Comparison of ENCODE assay signal across 8 mouse cellular contexts in the genomic region with DNA sequence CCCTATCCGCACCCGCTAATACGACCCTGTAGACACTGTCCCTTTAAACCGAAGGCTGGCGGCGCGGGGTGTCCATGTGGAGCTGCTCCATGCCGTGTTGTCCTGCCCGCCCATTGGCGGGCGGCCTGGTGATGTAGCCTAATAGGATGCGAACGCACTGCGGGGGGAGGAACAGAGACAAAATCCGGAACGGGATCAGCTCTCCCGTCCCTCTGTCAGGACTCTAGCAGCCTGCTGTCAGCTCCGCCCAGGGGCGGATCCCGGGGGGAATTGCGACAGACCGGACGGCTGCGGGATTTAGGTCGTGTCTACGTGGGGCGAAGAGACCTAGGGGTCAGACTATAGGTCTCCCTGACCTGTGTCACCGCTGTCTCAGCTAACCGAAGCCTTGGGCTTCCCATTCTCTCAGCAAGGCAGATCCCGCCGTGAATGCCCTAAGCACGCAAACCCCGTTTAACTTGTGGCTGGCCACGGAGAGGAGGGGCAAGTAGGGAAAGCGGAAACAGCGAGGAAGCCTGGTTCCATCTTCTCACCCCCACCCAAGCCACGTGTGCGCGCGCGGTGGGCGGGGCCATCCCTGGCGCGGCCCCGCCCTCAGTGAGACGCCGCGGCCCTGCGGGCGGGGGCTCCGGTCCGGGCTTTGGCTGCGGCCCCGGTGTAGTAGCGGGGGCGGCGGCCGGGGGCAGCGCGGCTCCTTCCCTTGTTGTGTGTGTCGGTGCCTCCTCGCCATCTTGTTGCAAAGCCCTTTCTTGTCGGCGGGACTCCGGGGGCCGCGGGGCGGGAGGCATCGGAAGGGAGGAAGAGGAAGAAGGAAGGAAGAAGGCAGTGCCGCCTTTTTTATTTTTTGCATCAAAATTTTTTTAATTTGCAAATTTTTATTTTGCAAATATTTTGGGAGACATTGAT. TPM values are rescaled to one million over a fixed set of nuclear protein-coding genes. Genes with fewer than 3 reads are reported as not detected.
DNase-seq lines count a peak whose midpoint lies in the region; ATAC-seq and TF ChIP-seq lines count a peak whose summit lies in the region.

A gene (plus strand): TSS at position 665 of the 906 bp plus-strand sequence.

- H3K4me2 ChIP-seq in embryonic facial prominence, embryonic 13.5 days: peak within 1 kb of the TSS; percentile 88
- H3K4me2 ChIP-seq in limb, embryonic 12.5 days: peak within 1 kb of the TSS; percentile 83
- H3K4me2 ChIP-seq in midbrain, embryonic 15.5 days: peak within 1 kb of the TSS; percentile 87

- TF ChIP-seq POLR2A in kidney, adult 2 months (IDR thresholded peaks at IDR 0.05; ENCODE audit: low read depth, low read length): no peak
- peak; percentile 32 for TF ChIP-seq POLR2A in spleen, adult 2 months (IDR thresholded peaks at IDR 0.05; ENCODE audit: low read depth, low read length)

- peak; percentile 100 for DNase-seq in 3134 (ENCODE audit: extremely low read depth, insufficient read length, low spot score)
- DNase-seq in adrenal gland, postnatal 36 days: peak; percentile 99
- peak; percentile 99 to 100 for DNase-seq in heart, adult 18-20 months
- DNase-seq in kidney, adult 2 months: peak; percentile 100
- peak; percentile 89 to 95 for DNase-seq in spleen, adult 2 months (ENCODE audit: low read depth in 1 of 2, low spot score in 2 of 2)

- TF ChIP-seq CTCF in kidney, adult 2 months (conservative IDR thresholded peaks at IDR 0.05; ENCODE audit: insufficient read depth, insufficient read length, low read depth, low read length): no peak
- TF ChIP-seq CTCF in spleen, adult 2 months (IDR thresholded peaks at IDR 0.05; ENCODE audit: extremely low read depth, insufficient read depth, insufficient read length, insufficient replicate concordance): no peak

- H3K27ac ChIP-seq in embryonic facial prominence, embryonic 13.5 days: peak within 1 kb of the TSS; percentile 97
- H3K27ac ChIP-seq in kidney, adult 2 months (ENCODE audit: insufficient read depth, low read depth, low read length): peak within 1 kb of the TSS; percentile 98
- peak within 1 kb of the TSS; percentile 88 for H3K27ac ChIP-seq in limb, embryonic 12.5 days
- H3K27ac ChIP-seq in midbrain, embryonic 15.5 days: peak within 1 kb of the TSS; percentile 96
- peak within 1 kb of the TSS; percentile 98 for H3K27ac ChIP-seq in spleen, adult 2 months (ENCODE audit: insufficient read depth, low read length)

- no peaks in the 10 kb centered on the region for H3K9me3 ChIP-seq in embryonic facial prominence, embryonic 13.5 days
- H3K9me3 ChIP-seq in limb, embryonic 12.5 days: no peaks in the 10 kb centered on the region
- no peaks in the 10 kb centered on the region for H3K9me3 ChIP-seq in midbrain, embryonic 15.5 days

- H3K9ac ChIP-seq in embryonic facial prominence, embryonic 13.5 days: peak within 1 kb of the TSS; percentile 92
- H3K9ac ChIP-seq in limb, embryonic 12.5 days (replicated peaks): peak within 1 kb of the TSS; percentile 74
- peak within 1 kb of the TSS; percentile 87 for H3K9ac ChIP-seq in midbrain, embryonic 15.5 days

- H3K36me3 ChIP-seq in embryonic facial prominence, embryonic 13.5 days: no peaks in the 10 kb centered on the region
- H3K36me3 ChIP-seq in kidney, adult 2 months (ENCODE audit: control insufficient read depth, insufficient read depth, low read length): no peaks in the 10 kb centered on the region
- H3K36me3 ChIP-seq in limb, embryonic 12.5 days: no peaks in the 10 kb centered on the region
- H3K36me3 ChIP-seq in midbrain, embryonic 15.5 days (replicated peaks): no peaks in the 10 kb centered on the region
- H3K36me3 ChIP-seq in spleen, adult 2 months (ENCODE audit: control insufficient read depth, insufficient read depth, low read length): no peaks in the 10 kb centered on the region

- peak within 1 kb of the TSS; percentile 96 for H3K4me3 ChIP-seq in embryonic facial prominence, embryonic 13.5 days
- peak within 1 kb of the TSS; percentile 75 for H3K4me3 ChIP-seq in kidney, adult 2 months (ENCODE audit: insufficient read depth, low read depth, low read length)
- peak within 1 kb of the TSS; percentile 91 for H3K4me3 ChIP-seq in limb, embryonic 12.5 days (replicated peaks)
- H3K4me3 ChIP-seq in midbrain, embryonic 15.5 days: peak within 1 kb of the TSS; percentile 92
- peak within 1 kb of the TSS; percentile 67 for H3K4me3 ChIP-seq in spleen, adult 2 months (ENCODE audit: extremely low read depth, insufficient read depth, insufficient read length)

- ATAC-seq in embryonic facial prominence, embryonic 13.5 days (ENCODE audit: insufficient number of reproducible peaks, insufficient read depth, low FRiP score, low TSS enrichment, low read depth): peak; percentile 89
- peak; percentile 87 for ATAC-seq in limb, embryonic 12.5 days (ENCODE audit: insufficient number of reproducible peaks, insufficient read depth, low FRiP score, low TSS enrichment, low read depth)
- peak; percentile 94 for ATAC-seq in midbrain, embryonic 15.5 days (replicated peaks)

- H3K27me3 ChIP-seq in embryonic facial prominence, embryonic 13.5 days: 0 out of 2 replicates have a peak, but pooled peaks cover 16% of the 10 kb centered on the region
- no peaks in the 10 kb centered on the region for H3K27me3 ChIP-seq in kidney, adult 2 months (replicated peaks; ENCODE audit: control insufficient read depth, insufficient read depth, low read length)
- H3K27me3 ChIP-seq in limb, embryonic 12.5 days: peaks cover 5% of the 10 kb centered on the region; the same call in 1 of the 2 replicates
- H3K27me3 ChIP-seq in midbrain, embryonic 15.5 days (replicated peaks): no peaks in the 10 kb centered on the region
- H3K27me3 ChIP-seq in spleen, adult 2 months (ENCODE audit: control insufficient read depth, insufficient read depth, low read length): no peaks in the 10 kb centered on the region

- peaks cover 48% of the 10 kb centered on the region for H3K4me1 ChIP-seq in embryonic facial prominence, embryonic 13.5 days
- H3K4me1 ChIP-seq in kidney, adult 2 months (ENCODE audit: control insufficient read depth, insufficient read depth, low read length): peaks cover 54% of the 10 kb centered on the region
- peaks cover 38% of the 10 kb centered on the region for H3K4me1 ChIP-seq in limb, embryonic 12.5 days (replicated peaks)
- H3K4me1 ChIP-seq in midbrain, embryonic 15.5 days: peaks cover 37% of the 10 kb centered on the region
- H3K4me1 ChIP-seq in spleen, adult 2 months (ENCODE audit: control insufficient read depth, insufficient read depth, insufficient read length): peaks cover 44% of the 10 kb centered on the region

- under 1% methylated on average over 69 of the region's 70 CpGs for WGBS in embryonic facial prominence, embryonic 13.5 days
- under 1% methylated on average over 70 of the region's 70 CpGs for WGBS in kidney, adult 2 months
- WGBS in limb, embryonic 12.5 days: under 1% methylated on average over 65 of the region's 70 CpGs
- WGBS in midbrain, embryonic 15.5 days: under 1% methylated on average over 70 of the region's 70 CpGs
- WGBS in spleen, adult 2 months: under 1% methylated on average over 64 of the region's 70 CpGs

RNA-seq across cellular contexts. Expression of the gene that starts here (rescaled TPM):
- total RNA-seq in adrenal gland, postnatal 36 days (2021): 10 to 100 TPM; 27.6 to 30.6 TPM
- 5.7 and 6.0 TPM in 2 replicates for polyA plus RNA-seq in embryonic facial prominence, embryonic 13.5 days (2015; fragmentation: Nextera tagmentation; extraction: Ambion mirVana)
- 1 to 10 TPM; 5.8 to 6.3 TPM for total RNA-seq in heart, adult 18-20 months (2021)
- polyA plus RNA-seq in kidney, adult 2 months (2012; rRNA removed): 12.8 and 13.9 TPM in 2 replicates
- polyA plus RNA-seq in limb, embryonic 12.5 days (2016; fragmentation: Nextera tagmentation; extraction: Ambion mirVana): 4.4 and 5.7 TPM in 2 replicates
- 9.9 and 10.2 TPM in 2 replicates for polyA plus RNA-seq in midbrain, embryonic 15.5 days (2015; fragmentation: Nextera tagmentation; extraction: Ambion mirVana)
- polyA plus RNA-seq in spleen, adult 2 months (2012; rRNA removed): 25.2 and 31.8 TPM in 2 replicates

Comparison
In these comparisons a context has a peak if more than half of its experiments do, and no peak if none do; other contexts are left out.
1. Peak in every context shown above with its lines: DNase-seq, ATAC-seq, H3K4me3 ChIP-seq and H3K27ac ChIP-seq.